Mouse (Mus musculus): ENCODE measurements around the gene Ddx43. TPM values are rescaled to one million over a fixed set of nuclear protein-coding genes. Genes with fewer than 3 reads are reported as not detected.
"Not testable (repeated sequence)": the region's sequence is repeated elsewhere in the genome, so short reads cannot be mapped to it uniquely, and the experiment has no call there.

Ddx43 gene
- polyA plus RNA-seq, 1 experiment from 2014 or later = 0.41 TPM

DNA sequence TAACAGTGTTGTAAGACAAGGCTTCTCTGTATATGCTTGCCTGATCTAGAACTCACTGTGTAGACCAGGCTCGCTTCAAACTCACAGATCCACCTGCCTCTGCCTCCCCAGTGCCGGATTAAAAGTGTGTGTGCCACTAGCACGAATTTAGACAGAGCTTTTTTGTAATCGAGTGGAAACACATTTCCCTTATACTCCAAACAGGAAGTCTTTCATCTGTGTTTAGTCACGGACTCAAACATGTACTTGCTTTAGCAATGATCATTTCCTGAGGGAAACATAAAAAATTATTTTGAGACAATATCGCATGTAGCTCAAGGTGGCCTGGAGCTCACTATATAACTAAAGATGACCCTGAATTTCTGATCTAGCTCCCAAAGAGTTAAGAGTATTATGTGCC is 32.2 kb upstream of the Ddx43 start:
- H3K36me3 ChIP-seq (replicated peaks) = no peaks in the 10 kb centered on the region
- no peak for ATAC-seq (replicated peaks)

GRCm38 (mm10) chr9:78364701-78365100 is 30.9 kb upstream of the Ddx43 start:
- H3K4me1 ChIP-seq = no peaks in the 10 kb centered on the region
- H3K4me2 ChIP-seq = no peak overlapping the region
- H3K4me3 ChIP-seq = no peak overlapping the region
- WGBS = 87% methylated on average over 6 of the region's 6 CpGs
- H3K9ac ChIP-seq = no peak overlapping the region
- H3K36me3 ChIP-seq (replicated peaks) = no peaks in the 10 kb centered on the region
- H3K9me3 ChIP-seq = no peaks in the 10 kb centered on the region
- ATAC-seq (replicated peaks) = no peak
- H3K27me3 ChIP-seq (replicated peaks) = no peaks in the 10 kb centered on the region
- H3K27ac ChIP-seq = no peak overlapping the region

More for the DNA sequence above, 32.2 kb upstream of the Ddx43 start:
- no peak overlapping the region for H3K27ac ChIP-seq
- no peak overlapping the region for H3K9ac ChIP-seq
- 78% methylated on average over 6 of the region's 6 CpGs for WGBS
- H3K4me3 ChIP-seq = no peak overlapping the region
- no peaks in the 10 kb centered on the region for H3K27me3 ChIP-seq (replicated peaks)
- no peaks in the 10 kb centered on the region for H3K4me1 ChIP-seq
- no peak overlapping the region for H3K4me2 ChIP-seq
- H3K9me3 ChIP-seq = no peaks in the 10 kb centered on the region

- Histone ChIP-seq H3K27ac (no peak overlapping the region), H3K9ac (no peak overlapping the region), H3K4me2 (no peak overlapping the region), H3K36me3 (replicated peaks) (no peaks in the 10 kb centered on the region), H3K4me3 (no peak overlapping the region), H3K27me3 (replicated peaks) (no peaks in the 10 kb centered on the region), H3K4me1 (no peaks in the 10 kb centered on the region), H3K9me3 (no peaks in the 10 kb centered on the region)
- no peak for ATAC-seq (replicated peaks)
- WGBS = 60% methylated on average over 13 of the region's 13 CpGs
These were observed 29.6 kb upstream of the Ddx43 start for GRCm38 (mm10) chr9:78365850-78366544.

DNA sequence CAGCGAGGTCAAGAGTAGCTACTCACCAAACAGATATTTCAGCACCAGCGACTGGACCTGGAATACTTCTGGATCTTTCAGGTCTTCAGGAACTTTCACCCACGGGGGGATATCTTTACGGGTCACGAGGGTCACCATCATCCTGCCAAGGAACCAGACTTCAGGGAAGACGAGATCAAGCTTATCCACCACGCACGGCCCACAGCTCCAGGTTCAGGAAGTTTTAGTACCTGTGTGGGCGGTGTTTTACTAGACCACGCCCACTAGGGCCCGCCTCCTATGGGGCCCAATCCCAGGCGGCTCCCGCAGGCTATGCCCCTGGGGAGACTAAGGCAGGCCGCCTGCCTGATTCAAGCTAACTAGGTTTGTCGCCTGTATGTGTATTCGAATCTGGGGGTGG is 27.6 kb upstream of the Ddx43 start, which contains the start of gene Dppa5a:
Gene Dppa5a (minus strand): TSS at position 219 of the 400 bp plus-strand sequence.
- H3K27me3 ChIP-seq (replicated peaks); H3K4me1 ChIP-seq; H3K4me3 ChIP-seq; H3K9ac ChIP-seq; H3K9me3 ChIP-seq; H3K27ac ChIP-seq; H3K36me3 ChIP-seq (replicated peaks); H3K4me2 ChIP-seq; ATAC-seq (replicated peaks): not testable (repeated sequence)
- WGBS = 94% methylated on average over 16 of the region's 16 CpGs

DNA sequence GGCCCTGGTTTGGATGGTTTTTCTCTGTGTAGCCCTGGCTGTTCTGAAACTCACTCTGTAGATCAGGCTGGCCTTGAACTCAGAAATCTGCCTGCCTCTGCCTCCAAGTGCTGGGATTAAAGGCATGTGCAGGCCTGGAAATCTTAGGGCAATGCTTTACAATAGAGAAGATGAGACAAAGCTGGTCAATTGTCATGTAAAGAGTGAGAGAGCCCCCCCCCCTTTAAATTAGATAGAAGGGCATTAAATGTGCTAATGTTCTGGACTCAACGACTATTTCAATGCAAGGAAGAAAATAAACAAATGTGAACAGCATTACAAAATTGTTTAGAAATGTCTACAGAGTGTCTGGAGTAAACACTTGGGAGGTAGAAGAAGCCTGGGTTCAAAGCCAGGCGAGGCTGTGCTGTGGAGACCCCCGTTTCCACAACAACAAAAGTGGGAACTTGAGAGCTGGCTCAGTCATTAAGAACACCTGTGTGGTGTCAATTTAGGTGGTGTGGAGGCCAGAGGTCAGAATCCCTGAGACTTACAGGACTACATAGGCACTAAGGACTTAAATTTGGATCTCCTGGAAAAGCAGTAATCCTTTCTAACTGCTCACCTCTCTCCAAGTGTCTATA is 26.8 kb upstream of the Ddx43 start:
- H3K4me1 ChIP-seq = no peaks in the 10 kb centered on the region
- H3K27ac ChIP-seq = no peak overlapping the region
- H3K9ac ChIP-seq = no peak overlapping the region
- 84% methylated on average over 3 of the region's 3 CpGs for WGBS
- H3K9me3 ChIP-seq = no peaks in the 10 kb centered on the region
- no peak for ATAC-seq (replicated peaks)
- H3K27me3 ChIP-seq (replicated peaks) = no peaks in the 10 kb centered on the region
- no peaks in the 10 kb centered on the region for H3K36me3 ChIP-seq (replicated peaks)
- no peak overlapping the region for H3K4me2 ChIP-seq
- no peak overlapping the region for H3K4me3 ChIP-seq

GRCm38 (mm10) chr9:78369349-78369748 is 26.2 kb upstream of the Ddx43 start:
- H3K9me3 ChIP-seq = no peaks in the 10 kb centered on the region
- H3K27ac ChIP-seq = no peak overlapping the region
- no peak overlapping the region for H3K4me2 ChIP-seq
- 89% methylated on average over 2 of the region's 2 CpGs for WGBS
- no peaks in the 10 kb centered on the region for H3K27me3 ChIP-seq (replicated peaks)
- H3K36me3 ChIP-seq (replicated peaks) = no peaks in the 10 kb centered on the region
- H3K4me1 ChIP-seq = no peaks in the 10 kb centered on the region
- no peak overlapping the region for H3K9ac ChIP-seq
- ATAC-seq (replicated peaks) = no peak
- H3K4me3 ChIP-seq = no peak overlapping the region

- Histone ChIP-seq H3K27me3 (replicated peaks) (no peaks in the 10 kb centered on the region), H3K9ac (no peak overlapping the region), H3K4me2 (no peak overlapping the region), H3K4me3 (no peak overlapping the region), H3K36me3 (replicated peaks) (no peaks in the 10 kb centered on the region), H3K27ac (no peak overlapping the region), H3K9me3 (no peaks in the 10 kb centered on the region), H3K4me1 (no peaks in the 10 kb centered on the region)
- WGBS = 83% methylated on average over 7 of the region's 7 CpGs
- ATAC-seq (replicated peaks) = no peak
These were observed 25.8 kb upstream of the Ddx43 start for GRCm38 (mm10) chr9:78369786-78370185.

- Histone ChIP-seq H3K9me3 (no peaks in the 10 kb centered on the region), H3K4me1 (no peaks in the 10 kb centered on the region), H3K4me3 (no peak overlapping the region), H3K36me3 (replicated peaks) (no peaks in the 10 kb centered on the region), H3K9ac (no peak overlapping the region), H3K4me2 (no peak overlapping the region), H3K27ac (no peak overlapping the region), H3K27me3 (replicated peaks) (no peaks in the 10 kb centered on the region)
- 98% methylated on average over 3 of the region's 3 CpGs for whole genome bisulfite sequencing
- no peak for ATAC-seq (replicated peaks)
These were observed 24.1 kb upstream of the Ddx43 start for GRCm38 (mm10) chr9:78371441-78371840.

DNA sequence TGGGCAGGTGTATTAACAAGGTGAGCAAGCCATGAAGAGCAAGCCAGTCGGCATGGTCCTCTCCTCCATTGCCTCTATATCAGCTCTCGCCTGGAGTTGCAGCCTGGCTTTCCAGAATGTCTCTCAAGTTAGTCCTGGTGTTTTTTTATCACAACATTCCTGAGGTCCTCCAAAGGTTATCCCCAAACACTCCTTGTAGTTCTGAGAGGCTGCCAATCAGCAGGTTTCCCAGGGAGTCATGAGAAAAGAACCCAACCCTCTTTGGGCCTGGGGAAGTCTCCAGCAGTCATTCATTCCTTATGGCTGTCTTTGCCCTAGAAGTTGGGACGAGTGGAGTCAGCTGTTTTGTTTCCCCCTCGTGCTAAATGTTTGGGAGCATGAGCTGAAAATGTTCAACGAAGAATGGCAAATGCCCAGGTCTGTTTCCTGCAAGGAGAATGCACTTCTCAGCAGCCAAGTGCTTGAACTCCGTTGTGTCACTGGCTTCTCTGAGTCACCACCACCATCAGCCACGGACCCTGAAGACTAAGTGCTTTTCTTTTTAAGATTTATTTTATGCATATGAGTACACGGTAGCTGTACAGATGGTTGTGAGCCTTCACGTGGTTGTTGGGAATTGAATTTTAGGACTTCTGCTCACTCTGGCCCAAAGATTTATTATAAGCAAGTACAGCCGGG is 22.6 kb upstream of the Ddx43 start:
- Histone ChIP-seq H3K4me2 (no peak overlapping the region), H3K4me3 (no peak overlapping the region), H3K9ac (no peak overlapping the region), H3K36me3 (replicated peaks) (no peaks in the 10 kb centered on the region), H3K9me3 (no peaks in the 10 kb centered on the region), H3K27ac (no peak overlapping the region), H3K4me1 (peaks cover 3% of the 10 kb centered on the region), H3K27me3 (replicated peaks) (no peaks in the 10 kb centered on the region)
- 84% methylated on average over 10 of the region's 10 CpGs for WGBS
- ATAC-seq (replicated peaks) = no peak

DNA sequence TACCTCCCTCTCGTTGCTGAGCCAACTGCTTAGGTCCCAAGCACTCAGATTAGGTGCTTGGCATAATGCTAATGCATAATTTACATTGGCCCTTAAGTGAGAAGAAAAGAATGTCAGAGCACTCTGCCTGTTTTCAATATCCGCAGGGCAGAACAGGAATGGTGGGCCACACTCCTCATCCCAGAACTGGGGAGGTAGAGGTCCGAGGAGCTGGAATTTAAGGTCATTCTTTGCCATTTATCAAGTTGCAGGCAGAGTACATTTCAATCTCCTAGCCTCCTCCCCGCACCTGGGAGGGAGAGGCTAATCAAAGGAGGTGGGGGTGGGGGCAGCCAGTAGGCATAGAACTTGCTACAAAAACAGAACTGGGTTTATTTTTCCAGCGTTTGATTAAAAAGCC is 21.2 kb upstream of the Ddx43 start:
- H3K9me3 ChIP-seq = no peaks in the 10 kb centered on the region
- H3K4me2 ChIP-seq = no peak overlapping the region
- H3K27ac ChIP-seq = no peak overlapping the region
- no peak overlapping the region for H3K9ac ChIP-seq
- no peak for ATAC-seq (replicated peaks)
- H3K4me3 ChIP-seq = no peak overlapping the region
- H3K36me3 ChIP-seq (replicated peaks) = no peaks in the 10 kb centered on the region
- H3K4me1 ChIP-seq = peaks cover 10% of the 10 kb centered on the region
- 65% methylated on average over 5 of the region's 5 CpGs for WGBS
- no peaks in the 10 kb centered on the region for H3K27me3 ChIP-seq (replicated peaks)

- no peak overlapping the region for H3K4me2 ChIP-seq
- peaks cover 10% of the 10 kb centered on the region for H3K4me1 ChIP-seq
- 89% methylated on average over 1 of the region's 1 CpGs for WGBS
These were observed 20.6 kb upstream of the Ddx43 start for GRCm38 (mm10) chr9:78374885-78375389.

DNA sequence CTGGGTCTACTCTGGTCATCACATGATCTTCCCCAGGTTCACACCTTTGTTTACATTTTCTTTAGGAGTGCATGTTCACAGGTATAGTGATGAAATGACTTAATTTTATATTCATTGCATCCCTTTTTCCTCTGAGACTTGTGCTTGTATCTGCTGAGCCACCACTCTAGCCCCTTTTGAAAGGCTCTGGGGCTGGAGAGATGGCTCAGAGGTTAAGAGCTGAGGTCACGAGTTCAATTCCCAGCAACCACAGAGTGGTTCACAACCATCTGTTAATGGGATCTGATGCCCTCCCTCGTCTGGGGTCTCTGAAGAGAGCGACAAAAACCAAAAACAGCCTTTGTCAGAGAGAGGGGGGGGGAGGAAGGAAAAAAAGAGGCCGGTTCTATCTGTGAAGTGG is 20.1 kb upstream of the Ddx43 start:
- H3K36me3 ChIP-seq (replicated peaks) = no peaks in the 10 kb centered on the region
- WGBS = 80% methylated on average over 4 of the region's 4 CpGs

More at GRCm38 (mm10) chr9:78374885-78375389, 20.6 kb upstream of the Ddx43 start:
- no peak for ATAC-seq (replicated peaks)
- no peaks in the 10 kb centered on the region for H3K9me3 ChIP-seq
- no peak overlapping the region for H3K9ac ChIP-seq
- H3K36me3 ChIP-seq (replicated peaks) = no peaks in the 10 kb centered on the region
- H3K27ac ChIP-seq = no peak overlapping the region
- no peak overlapping the region for H3K4me3 ChIP-seq
- H3K27me3 ChIP-seq (replicated peaks) = no peaks in the 10 kb centered on the region

More for the DNA sequence above, 20.1 kb upstream of the Ddx43 start:
- H3K4me1 ChIP-seq = peaks cover 10% of the 10 kb centered on the region
- H3K9me3 ChIP-seq = no peaks in the 10 kb centered on the region
- no peak overlapping the region for H3K4me3 ChIP-seq
- no peak overlapping the region for H3K27ac ChIP-seq
- ATAC-seq (replicated peaks) = no peak
- no peak overlapping the region for H3K9ac ChIP-seq
- no peaks in the 10 kb centered on the region for H3K27me3 ChIP-seq (replicated peaks)
- no peak overlapping the region for H3K4me2 ChIP-seq

All from midbrain, embryonic 15.5 days (tissue).